Mouse (Mus musculus): Measurements from ENCODE around the gene Rabep2.

Gene Rabep2

DNA sequence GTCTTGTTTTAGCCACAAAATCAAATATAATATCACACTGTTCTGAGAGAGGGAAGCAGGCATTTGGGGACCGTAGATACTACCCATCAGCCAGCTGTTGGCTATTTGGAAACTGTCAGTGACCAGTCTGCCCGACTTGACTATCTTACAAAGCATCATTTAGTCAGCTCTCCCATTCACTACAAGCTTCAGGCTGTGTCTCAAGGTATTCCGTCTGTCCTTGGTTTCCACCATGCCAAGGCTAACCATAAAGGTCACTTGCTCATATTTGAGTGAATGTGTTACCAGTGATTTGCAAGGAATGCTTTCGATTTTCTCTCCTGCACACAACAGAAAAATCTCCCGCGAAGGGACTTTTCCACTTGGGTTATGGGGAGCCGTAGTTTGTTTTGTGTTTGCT, 6.2 kb downstream of the Rabep2 start:
- DNase-seq (ENCODE audit: low spot score in 2 of 2) = no peak

DNA sequence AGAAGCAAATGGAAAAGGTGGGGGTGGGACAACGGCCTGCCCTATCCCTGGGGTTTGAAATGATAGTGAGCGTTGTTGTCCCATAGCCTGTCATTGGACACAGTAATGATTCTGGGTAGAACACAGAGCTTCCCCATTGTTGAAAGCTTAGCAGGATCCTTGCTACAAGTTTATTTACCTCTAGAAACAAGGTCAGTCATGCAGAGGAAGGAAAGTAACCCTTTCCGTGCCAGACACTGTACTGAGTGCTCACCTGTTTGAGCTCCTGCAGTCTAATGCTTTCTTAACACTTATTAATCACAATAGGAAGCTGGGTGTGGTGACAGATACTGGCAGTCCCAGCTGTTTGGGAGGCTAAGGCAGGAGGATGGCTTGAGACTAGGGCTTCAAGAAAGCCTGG, 7.2 kb downstream of the Rabep2 start:
- no peak for DNase-seq (ENCODE audit: low spot score in 2 of 2)

DNA sequence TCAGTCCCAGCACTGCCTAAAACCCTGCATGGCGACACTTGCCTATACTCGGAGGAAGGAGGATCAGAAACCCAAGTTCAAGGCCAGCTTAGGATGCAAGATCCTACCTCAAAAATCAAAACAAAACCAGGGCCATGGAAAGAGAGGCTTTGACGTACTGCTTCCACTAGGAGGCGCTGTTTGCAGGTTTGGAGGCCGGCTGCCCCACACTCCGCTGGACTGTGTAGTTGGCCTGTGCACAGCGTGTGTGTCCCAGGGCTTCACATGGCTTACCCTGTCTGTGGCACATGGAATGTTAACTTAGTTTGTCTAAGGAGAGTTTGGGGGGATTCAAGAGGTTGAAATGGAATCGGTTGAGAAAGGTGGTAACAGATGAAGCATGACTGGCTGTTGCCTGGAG, 8.3 kb downstream of the Rabep2 start:
- DNase-seq (ENCODE audit: low spot score in 2 of 2) = peak; percentile 10 to 14

DNA sequence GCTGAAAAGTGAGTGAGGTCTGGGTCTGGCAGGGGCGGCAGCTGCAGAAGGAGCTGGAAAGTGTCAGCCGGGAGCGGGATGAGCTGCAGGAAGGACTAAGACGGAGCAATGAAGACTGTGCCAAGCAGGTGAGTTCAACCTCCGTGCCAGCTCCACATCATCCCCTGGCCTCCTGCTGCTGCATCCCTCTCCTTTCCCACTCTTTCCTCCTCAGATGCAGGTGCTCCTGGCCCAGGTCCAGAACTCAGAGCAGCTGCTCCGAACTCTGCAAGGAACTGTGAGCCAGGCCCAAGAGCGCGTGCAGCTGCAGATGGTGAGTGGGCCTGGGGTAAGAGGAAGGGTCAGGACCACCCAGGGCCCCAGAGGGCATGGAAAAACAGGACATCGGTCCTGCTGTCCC, 11.6 kb downstream of the Rabep2 start:
- DNase-seq (ENCODE audit: low spot score in 2 of 2) = no peak

DNA sequence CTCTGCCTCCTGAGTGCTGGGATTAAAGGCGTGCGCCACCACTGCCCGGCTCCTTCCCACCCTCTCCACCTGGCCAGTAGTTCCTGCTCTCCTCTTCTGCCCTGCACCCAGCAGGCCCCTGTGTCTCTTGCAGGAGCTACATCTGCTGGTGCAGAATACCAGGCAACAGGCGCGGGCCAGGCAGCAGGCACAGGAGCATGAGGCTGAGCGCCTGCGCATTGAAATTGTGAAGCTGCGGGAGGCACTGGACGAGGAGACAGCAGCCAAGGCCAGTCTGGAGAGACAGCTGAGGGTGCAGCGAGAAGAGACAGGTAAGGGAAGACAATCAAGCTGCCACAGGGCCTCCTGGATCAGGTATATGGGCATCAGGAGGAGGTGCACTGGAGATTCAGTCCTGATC, 15.4 kb downstream of the Rabep2 start:
- DNase-seq (ENCODE audit: low spot score in 2 of 2) = no peak

DNA sequence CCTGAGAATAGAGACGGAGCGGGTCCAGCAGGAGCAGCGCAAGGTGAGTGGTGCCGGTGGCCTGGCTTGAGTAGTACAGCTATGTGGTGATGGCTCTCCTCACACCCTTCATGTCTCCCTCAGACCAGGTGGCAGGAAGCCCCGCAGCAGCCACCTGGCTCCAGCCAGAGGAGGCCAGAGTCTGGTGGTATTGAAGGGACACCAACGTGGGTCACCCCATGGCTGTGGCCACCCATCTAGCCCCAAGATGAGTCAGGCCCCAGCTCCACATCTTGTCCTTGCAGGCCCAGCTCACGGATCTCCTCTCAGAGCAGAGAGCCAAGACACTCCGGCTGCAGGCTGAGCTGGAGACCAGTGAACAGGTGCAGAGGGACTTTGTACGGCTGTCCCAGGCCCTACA, 16.0 kb downstream of the Rabep2 start:
- DNase-seq (ENCODE audit: low spot score in 2 of 2) = no peak

DNA sequence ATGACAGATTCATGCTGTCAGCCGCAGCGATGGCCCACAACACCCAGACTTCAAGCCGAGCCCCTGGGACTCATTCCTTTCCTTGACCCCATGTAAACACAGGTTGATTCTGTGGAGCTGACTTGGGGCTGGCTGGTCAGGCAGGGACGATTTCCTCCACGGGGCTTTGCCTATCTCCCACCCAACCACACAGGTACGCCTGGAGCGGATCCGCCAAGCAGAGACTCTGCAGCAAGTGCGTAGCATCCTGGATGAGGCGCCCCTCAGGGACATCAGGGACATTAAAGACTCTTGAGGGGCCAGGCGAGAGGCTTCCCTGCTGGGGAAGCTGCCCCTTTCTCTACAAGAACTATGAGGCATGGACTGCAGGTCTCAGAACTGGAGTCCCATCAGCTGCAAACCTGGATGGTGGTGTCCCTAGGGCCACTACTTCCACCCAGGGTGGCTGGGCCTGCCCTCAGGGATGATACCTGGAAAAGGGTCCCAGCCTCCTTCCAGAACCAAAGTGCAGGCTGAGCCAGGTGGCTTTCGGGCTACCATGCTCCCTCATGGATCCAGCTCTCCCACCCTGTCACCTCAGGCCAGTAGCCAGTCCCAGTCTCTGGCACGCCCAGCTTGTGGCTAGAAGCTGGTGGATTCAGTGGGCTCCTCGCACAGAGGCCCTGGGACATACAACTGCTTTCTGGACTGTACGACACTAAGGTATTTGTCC, 16.7 kb downstream of the Rabep2 start:
- DNase-seq (ENCODE audit: low spot score in 2 of 2) = no peak

DNA sequence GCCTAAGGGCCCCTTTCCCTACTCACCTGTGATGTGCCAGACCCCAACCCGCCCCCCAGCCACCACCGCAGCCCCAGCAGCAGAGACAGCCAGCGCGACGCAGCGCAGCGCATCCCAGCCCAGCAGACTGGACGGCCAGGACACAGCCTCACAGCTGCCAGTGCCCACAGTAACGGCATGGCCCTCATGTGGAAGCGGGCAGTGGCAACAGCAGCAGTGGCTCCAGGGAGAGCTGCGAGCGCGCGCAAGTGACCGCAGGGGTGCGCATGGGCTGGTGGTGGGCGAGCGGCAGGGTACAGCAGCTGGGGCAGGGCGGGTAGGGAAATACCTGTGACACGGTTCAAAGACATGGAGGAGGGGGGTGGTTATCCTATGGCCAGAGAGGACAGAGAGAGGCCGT, 17.7 kb downstream of the Rabep2 start:
- DNase-seq (ENCODE audit: low spot score in 2 of 2) = no peak

DNA sequence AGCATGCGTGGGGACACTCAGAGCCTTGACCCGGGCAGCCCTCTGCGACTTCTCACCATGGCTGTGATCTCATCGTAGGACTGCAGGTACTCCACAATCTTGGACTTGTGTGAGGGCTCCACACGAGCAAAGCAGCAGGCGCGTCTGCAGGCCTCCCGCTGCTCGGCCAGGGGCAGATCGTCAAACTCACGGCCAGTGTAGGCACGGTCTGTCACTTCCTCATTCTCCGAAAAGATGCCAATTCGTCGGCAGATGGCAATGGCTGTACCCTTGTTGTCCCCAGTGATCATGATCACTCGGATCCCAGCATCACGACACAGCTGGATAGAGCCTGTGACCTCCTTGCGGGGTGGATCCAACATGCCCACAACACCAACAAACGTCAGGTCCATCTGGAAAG, 19.9 kb downstream of the Rabep2 start:
- DNase-seq (ENCODE audit: low spot score in 2 of 2) = no peak

DNA sequence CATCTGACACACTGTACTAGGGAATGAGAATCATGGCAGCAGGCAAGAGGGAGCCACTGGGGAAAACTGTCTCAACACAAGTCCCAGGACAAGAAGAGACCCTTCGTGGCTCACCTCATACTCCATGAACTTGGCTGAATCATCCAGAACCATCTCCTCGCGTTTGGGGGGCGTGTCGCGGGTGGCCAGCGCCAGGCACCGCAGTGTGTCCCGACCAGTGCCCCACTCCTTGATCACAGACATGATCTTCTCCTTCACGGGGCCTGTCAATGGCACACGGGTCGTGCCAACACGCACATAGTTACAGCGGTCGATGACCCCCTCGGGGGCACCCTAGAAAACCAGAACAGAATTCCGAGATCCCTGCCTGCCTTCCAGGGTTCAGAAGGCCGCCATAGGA, 21.4 kb downstream of the Rabep2 start:
- no peak for DNase-seq (ENCODE audit: low spot score in 2 of 2)

DNA sequence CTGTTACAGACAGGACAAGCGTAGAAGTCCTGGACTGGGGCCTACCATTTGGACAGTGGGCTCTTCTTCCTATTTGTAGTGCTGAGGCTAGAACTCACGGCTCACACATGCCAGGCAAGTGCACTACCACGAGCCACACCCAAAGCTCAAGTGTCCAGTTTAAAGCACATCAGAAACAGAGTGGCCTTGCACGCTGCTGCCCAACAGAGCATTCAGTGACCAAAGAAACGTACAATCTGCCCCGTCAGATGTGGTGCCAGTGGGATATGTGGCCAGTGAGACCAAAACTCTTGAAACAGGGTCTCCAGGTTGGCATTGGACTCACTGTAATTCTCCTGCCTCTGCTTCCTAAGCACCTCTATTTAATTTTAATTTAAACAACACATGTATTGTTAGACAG, 22.1 kb downstream of the Rabep2 start:
- DNase-seq (ENCODE audit: low spot score in 2 of 2) = no peak

DNA sequence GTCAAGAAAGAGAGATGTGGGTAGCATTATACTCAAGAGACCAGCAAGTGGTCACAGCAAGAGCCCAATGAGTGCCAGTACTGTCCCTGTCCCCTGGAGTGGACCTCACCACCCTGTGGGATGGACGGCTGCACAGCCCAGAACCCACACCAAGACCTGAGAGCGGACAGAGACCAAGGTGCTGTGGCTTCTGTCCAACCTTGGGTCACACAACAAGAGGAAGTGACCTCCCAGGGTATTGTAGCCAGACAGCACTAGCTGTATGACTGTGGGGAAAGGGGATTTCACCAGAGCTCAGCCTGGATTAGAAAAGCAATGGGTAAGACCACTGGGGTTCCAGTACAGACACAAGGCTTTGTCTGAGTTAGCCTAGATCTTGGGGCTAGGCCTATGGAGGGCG, 23.7 kb downstream of the Rabep2 start:
- DNase-seq (ENCODE audit: low spot score in 2 of 2) = no peak

DNA sequence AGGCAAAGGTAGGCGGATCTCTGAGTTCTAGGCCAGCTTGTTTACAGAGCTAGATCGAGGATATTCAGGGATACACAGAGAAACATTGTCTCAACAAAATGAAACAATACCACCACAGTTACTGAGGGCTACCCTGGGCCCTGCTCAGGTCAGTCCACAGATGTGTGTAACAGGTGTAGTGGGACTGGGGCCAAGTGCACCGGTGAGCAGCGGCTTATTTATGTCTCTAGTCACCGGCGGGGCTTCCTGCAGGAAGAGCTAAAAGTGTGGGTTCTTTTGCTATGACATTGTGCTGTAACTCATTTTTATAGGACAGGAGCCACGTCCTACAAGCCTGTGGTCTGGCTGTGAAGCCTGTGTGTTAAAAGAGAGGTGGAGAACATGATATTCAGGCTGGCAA, 25.3 kb downstream of the Rabep2 start:
- no peak for DNase-seq (ENCODE audit: low spot score in 2 of 2)

DNA sequence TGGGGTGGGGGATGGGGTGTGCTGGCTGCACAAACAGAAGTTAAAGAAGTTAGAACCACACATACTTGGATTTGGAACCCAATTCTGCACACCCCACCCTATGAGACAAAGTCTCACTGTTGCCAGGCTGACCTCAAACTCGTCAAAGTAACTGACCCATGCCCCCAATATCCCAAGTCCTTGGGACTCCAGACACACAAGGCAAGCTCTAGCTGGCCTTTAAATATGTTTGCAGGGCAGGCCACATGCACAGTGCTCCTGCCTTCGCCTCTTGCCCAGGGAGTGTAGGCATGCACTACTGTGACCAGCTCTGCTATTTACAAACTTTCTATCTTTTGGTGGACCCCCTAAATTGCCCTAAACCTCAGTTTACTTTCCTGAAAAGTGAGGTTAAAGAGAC, 26.7 kb downstream of the Rabep2 start:
- no peak for DNase-seq (ENCODE audit: low spot score in 2 of 2)

DNA sequence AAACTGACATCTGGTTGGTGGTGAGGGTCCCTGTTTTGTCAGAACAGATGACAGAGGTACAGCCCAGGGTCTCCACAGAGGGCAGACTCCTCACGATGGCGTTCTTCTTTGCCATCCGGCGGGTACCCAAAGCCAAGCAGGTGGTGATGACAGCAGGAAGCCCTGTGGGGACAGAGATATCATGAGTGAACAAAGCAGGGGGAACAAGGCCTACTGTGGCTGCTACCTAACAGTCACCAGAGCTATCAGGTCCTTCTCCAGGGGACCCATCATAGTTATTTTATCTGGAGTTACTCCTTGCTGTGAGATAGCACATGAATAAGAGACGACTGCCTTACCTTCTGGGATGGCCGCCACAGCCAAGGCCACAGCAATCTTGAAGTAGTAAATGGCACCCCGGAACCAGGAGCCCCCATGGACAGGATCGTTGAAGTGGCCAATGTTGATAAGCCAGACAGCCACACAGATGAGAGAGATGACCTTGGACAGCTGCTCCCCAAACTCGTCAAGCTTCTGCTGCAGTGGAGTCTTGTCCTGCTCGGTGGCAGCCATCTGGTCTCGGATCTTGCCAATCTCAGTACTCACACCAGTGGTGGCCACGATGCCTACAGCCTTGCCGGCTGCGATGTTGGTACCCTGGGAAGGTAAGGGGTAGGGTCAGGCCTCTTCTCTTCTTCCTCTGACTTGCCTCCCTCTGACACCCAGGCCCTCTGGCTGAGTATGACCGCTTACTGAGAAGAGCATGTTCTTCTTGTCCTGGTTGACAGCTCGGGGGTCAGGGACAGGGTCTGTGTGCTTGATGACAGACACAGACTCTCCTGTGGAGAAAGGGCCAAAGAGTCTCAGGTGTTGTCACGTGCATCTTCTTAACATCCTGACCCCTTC, 28.1 kb downstream of the Rabep2 start:
- no peak for DNase-seq (ENCODE audit: low spot score in 2 of 2)

DNA sequence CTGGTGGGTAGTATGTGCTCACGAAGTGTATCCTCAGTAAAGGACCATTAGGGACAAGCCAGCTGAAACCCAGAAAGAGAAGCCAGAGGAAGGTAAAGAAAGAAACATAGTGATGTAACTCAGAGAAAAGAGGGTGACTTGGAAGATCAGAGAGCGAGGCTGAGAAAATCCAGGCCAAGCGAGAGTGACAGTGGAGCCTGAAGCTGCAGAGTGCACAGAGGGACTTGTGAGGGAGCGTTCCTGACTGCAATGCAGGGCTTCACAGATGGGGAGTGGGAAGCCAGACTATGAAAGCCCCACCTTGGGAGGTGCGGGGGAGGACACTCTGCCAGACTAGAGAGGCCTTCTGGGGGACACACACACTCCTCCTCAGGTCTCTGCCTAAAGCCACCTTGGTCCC, 29.7 kb downstream of the Rabep2 start:
- no peak for DNase-seq (ENCODE audit: low spot score in 2 of 2)

DNA sequence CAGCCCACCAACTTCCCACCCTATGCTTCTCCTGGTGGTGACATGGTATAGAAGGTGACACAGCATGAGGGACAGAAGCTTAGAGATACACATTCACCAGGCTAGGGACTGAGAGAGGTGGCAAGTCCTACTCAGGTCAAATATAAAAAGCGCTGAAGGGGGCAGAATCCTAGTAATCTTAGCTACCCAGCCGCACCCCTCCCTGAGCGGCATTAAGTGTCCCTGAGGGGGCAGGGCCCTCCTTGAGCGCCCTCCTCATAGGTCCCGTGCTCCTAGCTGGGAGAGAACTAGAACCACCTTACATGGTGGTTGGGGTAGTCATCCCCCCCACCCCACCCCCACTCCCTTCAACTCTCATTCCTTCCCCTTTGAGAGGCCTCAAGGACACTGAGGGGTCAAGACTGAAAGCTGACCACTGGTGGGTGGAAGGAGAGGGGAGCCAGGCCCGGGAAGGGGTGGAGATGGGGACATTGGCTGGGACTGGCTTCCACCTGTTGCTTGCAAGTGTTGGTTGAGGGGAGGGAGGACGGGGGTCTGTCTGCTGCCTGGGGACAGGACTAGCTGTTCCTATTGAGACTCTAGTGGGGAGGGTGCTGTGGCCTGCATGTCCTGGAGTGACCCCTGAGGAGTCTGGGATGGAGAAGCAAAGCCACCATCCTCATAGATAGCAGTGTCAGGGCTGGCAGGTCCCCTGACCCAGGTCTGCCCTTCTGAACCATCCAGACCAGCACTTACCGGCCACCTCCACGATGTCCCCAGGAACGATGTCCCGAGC, 30.5 kb downstream of the Rabep2 start:
- DNase-seq (ENCODE audit: low spot score in 2 of 2) = no peak

DNA sequence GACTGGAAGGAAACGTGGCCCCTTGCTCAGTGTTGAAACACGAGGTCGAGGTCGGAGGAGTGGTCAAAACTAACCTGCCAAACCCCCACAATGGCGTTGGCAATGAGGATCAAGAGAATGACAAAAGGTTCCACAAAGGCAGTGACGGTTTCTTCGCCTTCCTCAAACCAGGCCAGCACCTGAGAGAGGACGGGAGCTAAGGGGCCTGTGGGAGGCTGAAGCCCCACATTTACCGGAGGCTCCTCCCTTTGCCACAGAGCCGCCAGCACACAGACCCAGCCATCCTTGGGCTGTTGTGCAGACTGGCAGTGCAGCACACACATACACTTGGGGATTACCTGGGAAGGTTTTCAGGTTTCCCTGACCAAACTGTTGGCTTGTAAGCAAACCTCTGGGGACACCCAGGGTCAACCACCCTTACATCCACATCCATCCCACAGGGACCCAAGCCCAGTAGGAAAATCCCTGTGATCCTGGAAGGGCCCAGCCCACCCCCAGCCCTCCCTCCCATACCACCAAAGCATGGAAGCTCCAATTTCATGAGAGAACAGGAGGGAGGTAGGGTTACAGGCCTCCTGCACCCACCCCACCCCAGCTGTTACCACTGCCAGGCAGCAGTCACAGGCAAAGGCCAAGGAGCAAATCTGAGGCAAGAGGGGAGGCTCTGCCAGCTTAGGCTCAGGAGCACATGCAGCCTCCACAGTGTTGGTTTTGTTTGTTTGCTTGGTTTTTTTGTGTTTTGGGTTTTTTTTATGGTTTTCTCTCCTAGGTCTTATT, 32.3 kb downstream of the Rabep2 start:
- DNase-seq (ENCODE audit: low spot score in 2 of 2) = no peak

DNA sequence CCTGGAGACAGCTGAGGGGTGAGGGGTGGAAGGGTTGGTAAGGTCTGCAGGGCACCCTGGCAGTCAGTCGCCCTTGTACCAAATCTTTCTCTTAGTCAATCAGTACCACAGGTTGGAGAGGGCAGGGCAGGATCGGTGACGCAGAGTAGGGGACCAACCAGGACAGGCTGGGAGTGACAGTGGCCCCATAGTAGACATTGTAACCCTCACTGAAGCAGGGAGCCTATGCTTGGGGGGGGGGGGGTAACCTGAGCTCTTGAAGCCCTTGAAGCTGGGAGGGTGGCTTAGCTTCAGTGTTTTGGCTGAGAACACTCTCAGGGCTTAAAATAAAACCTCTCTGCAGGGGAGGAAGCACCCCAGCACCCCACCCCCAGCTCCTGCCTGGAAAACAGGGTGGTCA, 33.1 kb downstream of the Rabep2 start:
- no peak for DNase-seq (ENCODE audit: low spot score in 2 of 2)

DNA sequence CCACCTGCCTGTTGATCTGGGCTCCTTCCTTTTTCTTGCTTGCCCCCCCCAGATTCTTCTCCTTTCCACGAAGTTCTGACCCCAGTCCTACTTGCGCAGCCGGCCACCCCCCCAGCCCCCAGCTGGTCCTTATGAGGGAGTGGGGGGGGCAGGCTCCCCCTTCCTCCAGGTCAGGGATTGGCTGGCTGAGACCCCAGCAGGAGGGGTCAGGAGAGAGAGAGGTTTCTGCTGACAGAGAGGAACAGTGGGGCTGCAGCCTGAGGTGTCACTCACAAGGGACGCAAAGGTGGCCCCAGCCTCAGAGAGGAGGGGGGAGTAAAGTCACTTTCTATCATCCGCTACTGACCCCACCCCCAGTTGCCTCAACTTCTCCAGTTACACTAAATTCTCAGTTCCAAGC, 34.4 kb downstream of the Rabep2 start, which contains the start of gene Atp2a1:
Gene Atp2a1 (minus strand): TSS at position 105 of the 400 bp plus-strand sequence.
- DNase-seq (ENCODE audit: low spot score in 2 of 2) = no peak

DNA sequence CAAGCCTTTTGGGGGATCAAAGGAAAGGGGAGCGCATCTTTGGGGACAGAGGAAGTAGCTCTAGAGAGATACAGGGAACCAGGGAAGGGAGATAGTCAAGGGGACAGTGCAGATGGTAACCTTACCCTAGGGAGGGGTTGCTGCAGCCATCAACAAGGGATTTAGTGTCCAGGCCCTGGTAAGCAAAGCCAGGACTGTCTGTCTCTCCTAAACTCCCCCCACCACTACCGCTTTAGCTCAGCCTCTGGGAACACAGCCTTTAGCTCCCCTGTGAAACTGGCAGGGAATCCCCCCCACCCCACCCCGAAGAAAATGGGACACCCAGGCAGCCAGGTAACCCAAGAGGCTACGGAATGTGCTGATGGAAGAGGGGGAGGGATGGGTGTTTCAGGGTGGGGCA, 35.0 kb downstream of the Rabep2 start:
- no peak for DNase-seq (ENCODE audit: low spot score in 2 of 2)

DNA sequence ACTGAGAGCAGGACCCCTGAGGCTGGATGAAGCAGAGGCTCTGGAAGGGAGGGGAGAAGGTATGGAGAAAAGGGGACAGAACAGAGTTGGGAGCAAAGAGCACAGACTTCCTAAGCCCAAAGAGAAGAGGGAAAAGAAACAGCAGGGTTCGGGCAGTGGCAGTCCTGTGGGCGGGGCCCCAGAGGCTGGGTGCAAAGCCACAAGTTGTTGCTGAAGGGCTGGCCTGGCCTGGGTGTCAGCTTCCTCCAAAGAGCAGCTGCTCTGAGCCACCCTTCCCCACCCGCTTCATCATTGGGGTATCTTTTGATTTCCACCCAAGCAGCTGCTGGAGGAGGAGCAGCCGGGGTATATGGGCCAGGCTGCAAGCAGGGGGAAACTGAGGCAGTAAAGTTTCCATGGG, 35.6 kb downstream of the Rabep2 start:
- DNase-seq (ENCODE audit: low spot score in 2 of 2) = no peak

Data from frontal cortex, postnatal 36 days (tissue).